Mouse (Mus musculus) olfactory bulb, adult 2 months (tissue): ENCODE results near the gene Fgfr2.

Experiments used
- CTCF ChIP-seq: fragments of 200-500 bp; IDR thresholded peaks from 2 replicates; pipeline ENCODE4 v1.5.1; 2012; ENCODE audit warnings: low read depth, mild to moderate bottlenecking, low read length, moderate library complexity; ENCODE audit not compliant: insufficient read depth
- POLR2A ChIP-seq: fragments of 200-500 bp; IDR thresholded peaks from 2 replicates; pipeline ENCODE4 v1.6.1; 2012; ENCODE audit warnings: mild to moderate bottlenecking, low read depth, low read length, moderate library complexity; ENCODE audit not compliant: insufficient read depth

DNA sequence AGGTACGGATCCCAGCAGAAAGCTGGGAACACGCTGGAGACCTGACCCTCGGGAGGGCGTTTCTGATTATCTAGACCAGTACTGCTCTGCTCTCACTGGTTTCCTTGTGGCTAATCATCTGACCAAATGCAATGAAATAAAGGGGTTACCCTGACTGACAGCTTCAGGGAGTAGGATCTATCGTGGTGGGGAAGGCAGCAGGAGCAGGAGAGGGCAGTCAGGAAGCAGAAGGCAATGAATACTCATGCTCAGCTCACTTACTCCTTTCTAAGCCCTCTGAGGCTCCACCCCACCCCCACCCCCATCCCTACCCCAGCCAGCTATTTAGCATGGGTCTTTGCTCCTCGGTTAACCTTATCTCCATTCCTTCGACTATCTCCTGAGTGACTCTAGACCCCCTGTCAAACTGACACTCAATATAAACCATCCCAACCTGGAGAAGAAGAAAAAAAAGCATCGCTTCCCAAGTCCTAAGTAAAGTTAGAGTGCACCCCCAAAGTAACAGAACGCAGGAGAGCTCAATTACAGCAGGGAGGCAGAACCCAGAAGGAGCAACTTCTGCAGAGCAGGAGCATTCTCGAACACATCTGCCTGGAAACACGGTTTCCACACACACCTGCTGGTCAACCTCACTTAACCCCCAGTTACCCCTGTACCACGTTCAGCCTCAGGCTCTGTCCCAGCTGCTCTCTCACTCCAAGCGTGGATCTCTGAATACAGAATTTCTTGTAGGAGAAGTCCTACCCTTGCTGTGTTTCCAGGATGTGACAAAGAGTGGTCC is 730.7 kb downstream of the Fgfr2 start:
- no peak for TF ChIP-seq POLR2A
- TF ChIP-seq CTCF: no peak
